Mouse (Mus musculus) hindbrain, embryonic 14.5 days (tissue): Measurements from ENCODE around the gene Mier1. TPM values are rescaled to one million over a fixed set of nuclear protein-coding genes. Genes with fewer than 3 reads are reported as not detected.
A peak's percentile ranks its signal among the peaks of the same experiment; 100 is the strongest.

Experiments used
- ATAC-seq: fragments of 200-750 bp; cut with Nextera tagmentation; 2 replicates; pipeline ENCODE4 v1.8.0; 2017; ENCODE audit warnings: moderate number of reproducible peaks, mild to moderate bottlenecking, moderate TSS enrichment, moderate library complexity; ENCODE audit not compliant: low FRiP score
- DNase-seq: peaks from one replicate; pipeline ENCODE4 v3.0.0-alpha.2; 2015; ENCODE audit warnings: low spot score
- H3K27ac ChIP-seq: fragments of 300-500 bp; sonication (generic); 2 replicates; pipeline ENCODE4 v1.5.1; 2014; ENCODE audit warnings: mild to moderate bottlenecking, moderate library complexity
- H3K27me3 ChIP-seq: fragments of 300-500 bp; sonication (generic); 2 replicates; pipeline ENCODE4 v1.6.1; 2014; ENCODE audit warnings: mild to moderate bottlenecking, low read length, mixed read lengths; ENCODE audit not compliant: control insufficient read depth, insufficient read depth
- H3K36me3 ChIP-seq: fragments of 300-500 bp; sonication (generic); replicated peaks from 2 replicates; pipeline ENCODE4 v1.6.1; 2014; ENCODE audit not compliant: control insufficient read depth, insufficient read depth
- H3K4me1 ChIP-seq: fragments of 300-500 bp; sonication (generic); replicated peaks from 2 replicates; pipeline ENCODE4 v1.6.1; 2014; ENCODE audit warnings: antibody characterized with exemption, low read length, mixed read lengths; ENCODE audit not compliant: control insufficient read depth, insufficient read depth
- H3K4me2 ChIP-seq: fragments of 300-500 bp; sonication (generic); replicated peaks from 2 replicates; pipeline ENCODE4 v1.6.1; 2014; ENCODE audit warnings: mild to moderate bottlenecking, moderate library complexity
- H3K4me3 ChIP-seq: fragments of 300-500 bp; sonication (generic); replicated peaks from 2 replicates; pipeline ENCODE4 v1.5.1; 2014; ENCODE audit warnings: mild to moderate bottlenecking, low read length
- H3K9ac ChIP-seq: fragments of 300-500 bp; sonication (generic); 2 replicates; pipeline ENCODE4 v1.6.1; 2014
- H3K9me3 ChIP-seq: fragments of 300-500 bp; sonication (generic); 2 replicates; pipeline ENCODE4 v1.6.1; 2016; ENCODE audit warnings: low read length; ENCODE audit not compliant: control insufficient read depth
- whole genome bisulfite sequencing: fragments of 180-500 bp; shearing (Covaris S2); extraction: QIAGEN DNeasy Blood & Tissue Kit; methylation state at CpG from one replicate; pipeline ENCODE4 v1.1.7; 2014; 5-methylcytosine and 5-hydroxymethylcytosine counted together
- polyA plus RNA-seq: library from polyadenylated mRNA; unstranded; fragments of >200 nt; fragmentation: Nextera tagmentation; extraction: Ambion mirVana; gene quantifications from 2 replicates; pipeline ENCODE4 v1.2.1, GENCODE M21; 2014

Mier1 gene
- polyA plus RNA-seq, 1 experiment from 2014 or later, result 33.2 TPM

GRCm38 (mm10) chr4:103178635-103179318 lies 64.6 kb downstream of the Mier1 start:
- no peak overlapping the region for H3K27ac ChIP-seq
- WGBS, result 88% methylated on average over 7 of the region's 7 CpGs
- no peak overlapping the region for H3K4me2 ChIP-seq
- H3K36me3 ChIP-seq, result peaks cover 22% of the 10 kb centered on the region; the same call in 1 of the 2 replicates
- DNase-seq (no peak), ATAC-seq (no peak)
- H3K9me3 ChIP-seq, result no peaks in the 10 kb centered on the region
- no peaks in the 10 kb centered on the region for H3K27me3 ChIP-seq
- H3K4me3 ChIP-seq, result no peak overlapping the region
- no peak overlapping the region for H3K9ac ChIP-seq
- H3K4me1 ChIP-seq, result peaks cover 6% of the 10 kb centered on the region; the same call in 1 of the 2 replicates

- Histone ChIP-seq H3K27ac (no peak overlapping the region), H3K4me1 (peaks cover 6% of the 10 kb centered on the region; the same call in 1 of the 2 replicates), H3K4me2 (no peak overlapping the region), H3K4me3 (no peak overlapping the region), H3K9ac (no peak overlapping the region), H3K9me3 (no peaks in the 10 kb centered on the region), H3K27me3 (no peaks in the 10 kb centered on the region), H3K36me3 (peaks cover 26% of the 10 kb centered on the region)
- WGBS, result 55% methylated on average over 3 of the region's 3 CpGs
- DNase-seq, result no peak
- ATAC-seq, result no peak
These were observed 65.4 kb downstream of the Mier1 start for GRCm38 (mm10) chr4:103179581-103179980.

GRCm38 (mm10) chr4:103180300-103180888 lies 66.2 kb downstream of the Mier1 start:
- Histone ChIP-seq H3K9me3 (no peaks in the 10 kb centered on the region), H3K27me3 (no peaks in the 10 kb centered on the region), H3K36me3 (peaks cover 33% of the 10 kb centered on the region), H3K27ac (0 out of 2 replicates have a peak overlapping the region, but pooled peaks have one; percentile 3), H3K4me2 (no peak overlapping the region), H3K4me1 (peaks cover 6% of the 10 kb centered on the region; the same call in 1 of the 2 replicates), H3K9ac (no peak overlapping the region), H3K4me3 (no peak overlapping the region)
- ATAC-seq (0 out of 2 replicates have a peak, but pooled peaks have one; percentile 40), DNase-seq (no peak)
- WGBS, result 57% methylated on average over 8 of the region's 8 CpGs

- no peak overlapping the region for H3K9ac ChIP-seq
- H3K9me3 ChIP-seq, result no peaks in the 10 kb centered on the region
- peaks cover 62% of the 10 kb centered on the region for H3K36me3 ChIP-seq
- H3K27ac ChIP-seq, result no peak overlapping the region
- WGBS, result 89% methylated on average over 8 of the region's 8 CpGs
- H3K4me1 ChIP-seq, result no peaks in the 10 kb centered on the region
- H3K4me2 ChIP-seq, result no peak overlapping the region
- DNase-seq, result no peak
- no peaks in the 10 kb centered on the region for H3K27me3 ChIP-seq
- no peak for ATAC-seq
- no peak overlapping the region for H3K4me3 ChIP-seq
These were observed 74.8 kb downstream of the Mier1 start for GRCm38 (mm10) chr4:103188786-103189640.

- ATAC-seq (no peak), DNase-seq (no peak)
- WGBS, result 87% methylated on average over 2 of the region's 2 CpGs
- Histone ChIP-seq H3K27me3 (no peaks in the 10 kb centered on the region), H3K27ac (no peak overlapping the region), H3K9ac (no peak overlapping the region), H3K4me3 (no peak overlapping the region), H3K4me1 (no peaks in the 10 kb centered on the region), H3K36me3 (peaks cover 54% of the 10 kb centered on the region), H3K4me2 (no peak overlapping the region), H3K9me3 (no peaks in the 10 kb centered on the region)
These were observed 78.2 kb downstream of the Mier1 start for GRCm38 (mm10) chr4:103192421-103192820.

GRCm38 (mm10) chr4:103197401-103197800 lies 83.2 kb downstream of the Mier1 start:
- H3K9me3 ChIP-seq, result no peaks in the 10 kb centered on the region
- H3K36me3 ChIP-seq, result peaks cover 33% of the 10 kb centered on the region
- DNase-seq, result no peak
- H3K4me3 ChIP-seq, result no peak overlapping the region
- H3K4me2 ChIP-seq, result no peak overlapping the region
- no peak overlapping the region for H3K9ac ChIP-seq
- H3K4me1 ChIP-seq, result no peaks in the 10 kb centered on the region
- no peaks in the 10 kb centered on the region for H3K27me3 ChIP-seq
- WGBS, result 91% methylated on average over 8 of the region's 8 CpGs
- H3K27ac ChIP-seq, result no peak overlapping the region
- ATAC-seq, result no peak

- H3K36me3 ChIP-seq, result peaks cover 43% of the 10 kb centered on the region
- DNase-seq, result no peak
- H3K4me2 ChIP-seq, result no peak overlapping the region
- H3K9ac ChIP-seq, result no peak overlapping the region
- no peaks in the 10 kb centered on the region for H3K9me3 ChIP-seq
- WGBS, result 37% methylated on average over 4 of the region's 4 CpGs
- no peaks in the 10 kb centered on the region for H3K4me1 ChIP-seq
- H3K27me3 ChIP-seq, result no peaks in the 10 kb centered on the region
- no peak for ATAC-seq
- no peak overlapping the region for H3K4me3 ChIP-seq
- no peak overlapping the region for H3K27ac ChIP-seq
These were observed 84.9 kb downstream of the Mier1 start for GRCm38 (mm10) chr4:103199086-103199485.

GRCm38 (mm10) chr4:103200046-103200445 lies 85.9 kb downstream of the Mier1 start:
- no peak for DNase-seq
- H3K4me1 ChIP-seq, result no peaks in the 10 kb centered on the region
- no peak for ATAC-seq

GRCm38 (mm10) chr4:103203646-103204045 lies 89.5 kb downstream of the Mier1 start:
- no peaks in the 10 kb centered on the region for H3K27me3 ChIP-seq
- ATAC-seq (no peak), DNase-seq (no peak)
- no peak overlapping the region for H3K27ac ChIP-seq
- 70% methylated on average over 2 of the region's 2 CpGs for WGBS
- H3K36me3 ChIP-seq, result peaks cover 55% of the 10 kb centered on the region
- no peaks in the 10 kb centered on the region for H3K9me3 ChIP-seq
- H3K4me3 ChIP-seq, result no peak overlapping the region
- no peak overlapping the region for H3K4me2 ChIP-seq
- H3K9ac ChIP-seq, result no peak overlapping the region
- no peaks in the 10 kb centered on the region for H3K4me1 ChIP-seq

More at GRCm38 (mm10) chr4:103200046-103200445, 85.9 kb downstream of the Mier1 start:
- WGBS, result 96% methylated on average over 1 of the region's 1 CpGs
- H3K4me2 ChIP-seq, result no peak overlapping the region
- no peak overlapping the region for H3K27ac ChIP-seq
- H3K4me3 ChIP-seq, result no peak overlapping the region
- no peaks in the 10 kb centered on the region for H3K27me3 ChIP-seq
- H3K9ac ChIP-seq, result no peak overlapping the region
- no peaks in the 10 kb centered on the region for H3K9me3 ChIP-seq
- peaks cover 48% of the 10 kb centered on the region for H3K36me3 ChIP-seq
